Mouse (Mus musculus) left cerebral cortex, adult 18-20 months (tissue): ENCODE measurements around the gene Srp54a. TPM values are rescaled to one million over a fixed set of nuclear protein-coding genes. Genes with fewer than 3 reads are reported as not detected.
"Not testable (repeated sequence)": the region's sequence is repeated elsewhere in the genome, so short reads cannot be mapped to it uniquely, and the experiment has no call there.

Experiments
- DNase-seq, 2 experiments: peaks; one replicate each; pipeline ENCODE4 v3.0.0; 2021 to 2022; ENCODE audit warnings: low spot score in 2 of 2, mixed read lengths in 1 of 2
- total RNA-seq, 2 experiments: library from RNA; stranded (reverse); gene quantifications; 2 replicates each; pipeline ENCODE4 v1.2.3; 2021

Gene Srp54a
- total RNA-seq, 2 experiments from 2014 or later: 86.8 to 98.7 TPM

- DNase-seq: not testable (repeated sequence)
Observed at GRCm38 (mm10) chr12:55124242-55124641, 44.2 kb downstream of the Srp54a start, which contains the start of gene Fam177a. Gene Fam177a (plus strand): TSS chr12:55124469.

DNA sequence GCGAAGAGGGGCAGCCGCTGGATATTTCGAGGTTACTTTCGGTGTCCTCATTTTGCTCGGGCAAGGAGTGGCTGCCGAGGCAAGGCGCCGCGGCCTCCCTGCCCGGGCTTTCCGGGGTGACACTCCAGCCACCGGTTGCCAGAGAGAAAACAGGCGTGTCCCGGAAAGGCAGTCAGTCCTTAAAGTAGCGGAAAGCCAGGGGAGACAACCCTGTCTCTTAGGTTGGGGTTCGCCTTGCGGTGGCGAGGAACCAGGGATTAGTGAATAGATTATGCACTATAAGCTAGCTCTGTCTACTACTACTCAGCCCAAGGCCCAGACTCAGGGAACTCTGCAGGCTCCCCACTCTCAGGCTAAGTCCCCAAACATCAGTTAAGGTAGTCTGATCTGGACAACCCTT is 44.7 kb downstream of the Srp54a start:
- not testable (repeated sequence) for DNase-seq

DNA sequence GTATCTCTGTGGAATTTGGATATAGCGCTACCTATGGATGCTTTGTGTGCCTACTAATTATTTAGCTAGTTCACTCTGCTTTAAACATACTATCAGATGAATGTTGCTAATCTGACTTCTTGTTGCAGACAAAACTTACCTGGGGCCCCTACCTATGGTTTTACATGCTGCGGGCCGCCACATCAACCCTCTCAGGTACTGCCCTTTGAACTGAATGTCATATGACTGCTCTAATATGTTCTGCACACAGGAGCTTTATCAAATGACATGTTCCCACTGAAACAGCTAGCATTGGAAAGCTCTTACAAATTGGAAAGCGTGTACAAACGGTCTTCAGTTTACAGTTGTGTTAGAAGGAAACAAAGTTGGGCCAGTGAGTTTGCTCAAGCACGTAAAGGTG is 55.5 kb downstream of the Srp54a start:
- DNase-seq: not testable (repeated sequence)

GRCm38 (mm10) chr12:55137859-55138258 is 57.8 kb downstream of the Srp54a start:
- DNase-seq: not testable (repeated sequence)

GRCm38 (mm10) chr12:55154559-55155448 is 74.7 kb downstream of the Srp54a start, which contains the start of gene Srp54b:
Gene Srp54b (plus strand): TSS chr12:55155104.
- DNase-seq: not testable (repeated sequence)

DNA sequence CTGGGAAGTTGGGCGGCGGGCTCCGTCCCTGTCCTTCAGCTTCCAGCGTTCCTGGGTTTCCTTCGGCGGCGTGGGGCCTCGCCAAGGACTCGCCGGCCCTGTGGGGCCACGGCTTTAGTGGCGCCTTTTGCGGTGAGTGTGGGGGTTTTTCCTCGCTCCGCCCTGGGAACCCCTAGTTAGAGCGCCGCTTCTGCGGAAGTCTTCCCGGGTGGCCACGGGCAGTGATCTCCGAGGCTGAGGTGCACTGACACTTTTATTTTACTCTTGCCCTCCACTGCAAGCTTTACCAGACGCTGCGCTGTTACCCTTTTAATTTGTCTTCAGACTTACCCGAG is 75.4 kb downstream of the Srp54a start:
- DNase-seq: not testable (repeated sequence)

Other genes starting within 250 kb of the Srp54a start
- 100 to 1,000 TPM; 106 to 112 TPM for gene Cfl2, start 217.4 kb upstream of the Srp54a start, total RNA-seq
- not detected for gene Gm20403, start 93.7 kb upstream of the Srp54a start, total RNA-seq
- gene Baz1a, start 65.9 kb upstream of the Srp54a start, total RNA-seq: 1 to 10 TPM; 5.2 to 5.5 TPM
- 1 to 10 TPM; 8.2 to 8.8 TPM for gene 2700097O09Rik, start 152 bp upstream of the Srp54a start, total RNA-seq
- gene Fam177a, start 44.2 kb downstream of the Srp54a start, total RNA-seq: 10 to 100 TPM; 17.5 to 18.4 TPM
- 10 to 100 TPM; 49.5 to 58.1 TPM for gene Srp54b, start 74.8 kb downstream of the Srp54a start, total RNA-seq
- not detected for gene 1700047I17Rik2, start 119.3 kb downstream of the Srp54a start, total RNA-seq
- gene Srp54c, start 149.9 kb downstream of the Srp54a start, total RNA-seq: 10 to 100 TPM; 32.7 to 34.1 TPM
- gene 1110008L16Rik, start 219.3 kb downstream of the Srp54a start, total RNA-seq: 1 to 10 TPM; 7.2 to 7.4 TPM
- gene Ppp2r3c, start 222.7 kb downstream of the Srp54a start, total RNA-seq: 10 to 100 TPM; 11.4 to 13.9 TPM